ENCODE assay signal across 9 mouse cellular contexts in the genomic region with DNA sequence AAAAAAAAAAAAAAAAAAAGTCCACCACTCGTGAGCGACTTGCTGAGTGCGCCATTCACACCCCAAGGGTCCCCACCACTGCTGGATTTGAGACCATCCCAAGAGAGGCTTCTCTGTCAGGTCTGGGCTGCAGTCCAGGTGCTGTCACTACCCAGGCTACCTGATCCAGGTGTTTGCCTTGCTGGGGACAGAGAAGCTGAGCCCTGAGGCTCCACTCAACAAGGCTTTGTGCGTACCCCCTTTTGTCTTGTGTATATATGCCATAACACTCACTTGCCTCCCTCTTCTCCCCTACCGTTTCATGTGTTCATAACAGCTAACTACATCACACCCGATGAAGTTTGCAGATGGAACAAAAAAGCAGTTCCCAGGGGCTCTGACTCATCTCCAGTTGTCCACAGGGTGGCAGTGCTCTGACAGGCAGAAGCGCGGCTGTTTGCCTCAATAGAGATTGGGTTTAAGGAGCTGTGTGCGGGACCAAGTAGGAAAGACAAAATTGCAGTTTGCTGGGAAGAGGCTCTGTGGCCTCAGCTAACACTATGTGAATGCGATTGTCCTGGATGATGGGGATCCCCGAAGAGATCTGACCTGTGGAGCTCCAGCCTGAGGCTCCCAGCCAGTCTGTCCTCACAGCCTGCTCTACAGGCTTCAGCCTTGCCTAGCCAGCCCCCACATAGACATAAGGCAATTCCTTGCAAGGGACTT. TPM values are rescaled to one million over a fixed set of nuclear protein-coding genes. Genes with fewer than 3 reads are reported as not detected.
A peak's percentile ranks its signal among the peaks of the same experiment; 100 is the strongest.
DNase-seq lines count a peak whose midpoint lies in the region; ATAC-seq and TF ChIP-seq lines count a peak whose summit lies in the region.
"Had no signal": no experiment of that assay in that cellular context is flagged by ENCODE, and none has a peak within 500 bp of the region (broad histone marks: within the 10 kb centered on the region; RNA-seq: fewer than 3 reads in every experiment).

No protein-coding gene starts in this region.

- H3K4me1 ChIP-seq in spleen, adult 2 months (ENCODE audit: control insufficient read depth, insufficient read depth, insufficient read length), result no peaks in the 10 kb centered on the region
- H3K4me1 ChIP-seq in limb, embryonic 11.5 days (ENCODE audit: control insufficient read depth, insufficient read depth, low read length), result no peaks in the 10 kb centered on the region
- no peaks in the 10 kb centered on the region for H3K4me1 ChIP-seq in midbrain, embryonic 14.5 days (ENCODE audit: control insufficient read depth, insufficient read depth, low read length)

- no peak overlapping the region for H3K27ac ChIP-seq in spleen, adult 2 months (ENCODE audit: insufficient read depth, low read length)
- H3K27ac ChIP-seq in limb, embryonic 11.5 days (replicated peaks; ENCODE audit: low read depth, low read length), result no peak overlapping the region
- no peak overlapping the region for H3K27ac ChIP-seq in midbrain, embryonic 14.5 days (replicated peaks; ENCODE audit: low read depth, low read length)
- H3K27ac ChIP-seq: macrophage had no signal

- H3K27me3 ChIP-seq in spleen, adult 2 months (ENCODE audit: control insufficient read depth, insufficient read depth, low read length), result no peaks in the 10 kb centered on the region
- H3K27me3 ChIP-seq in limb, embryonic 11.5 days (ENCODE audit: control insufficient read depth, insufficient read depth, low read length), result no peaks in the 10 kb centered on the region
- H3K27me3 ChIP-seq in midbrain, embryonic 14.5 days (ENCODE audit: control insufficient read depth, insufficient read depth, low read length), result no peaks in the 10 kb centered on the region; the same call in 1 of the 2 replicates

- ATAC-seq in limb, embryonic 11.5 days (ENCODE audit: insufficient number of reproducible peaks, low FRiP score, low TSS enrichment, low read depth), result no peak
- no peak; the same call in 1 of the 2 replicates for ATAC-seq in midbrain, embryonic 14.5 days (ENCODE audit: low FRiP score, low TSS enrichment)

- 0 out of 2 replicates have a peak overlapping the region, but pooled peaks have one; percentile 23 for H3K9ac ChIP-seq in limb, embryonic 11.5 days (ENCODE audit: low read length)
- no peak overlapping the region for H3K9ac ChIP-seq in midbrain, embryonic 14.5 days (replicated peaks; ENCODE audit: low read length)

- DNase-seq in spleen, adult 2 months (ENCODE audit: low read depth in 1 of 2, low spot score in 2 of 2), result peak in 1 of 2 experiments; percentile 38
- no peak for DNase-seq in spleen, adult 12 weeks (ENCODE audit: low spot score)
- peak; percentile 43 to 54 for DNase-seq in cerebellum, postnatal 4 days (ENCODE audit: low spot score in 2 of 2)
- peak; percentile 28 for DNase-seq in gastrocnemius, postnatal 25 days
- DNase-seq in kidney, adult 11 months, result peak; percentile 45
- peak; percentile 71 for DNase-seq in limb, embryonic 11.5 days (ENCODE audit: low spot score)
- peak; percentile 88 for DNase-seq in midbrain, embryonic 14.5 days
- peak; percentile 30 to 69 for DNase-seq in spleen, postnatal 4 days (ENCODE audit: low spot score in 2 of 2)

- TF ChIP-seq POLR2A in spleen, adult 2 months (IDR thresholded peaks at IDR 0.05; ENCODE audit: low read depth, low read length), result no peak

- H3K9me3 ChIP-seq in limb, embryonic 11.5 days (ENCODE audit: control insufficient read depth, low read length), result no peaks in the 10 kb centered on the region
- no peaks in the 10 kb centered on the region for H3K9me3 ChIP-seq in midbrain, embryonic 14.5 days (ENCODE audit: control insufficient read depth, low read length)

- H3K36me3 ChIP-seq in spleen, adult 2 months (ENCODE audit: control insufficient read depth, insufficient read depth, low read length), result no peaks in the 10 kb centered on the region
- peaks cover 2% of the 10 kb centered on the region; the same call in 1 of the 2 replicates for H3K36me3 ChIP-seq in limb, embryonic 11.5 days (ENCODE audit: control insufficient read depth, insufficient read depth, low read length)
- peaks cover 25% of the 10 kb centered on the region for H3K36me3 ChIP-seq in midbrain, embryonic 14.5 days (ENCODE audit: control insufficient read depth, insufficient read depth, low read length)

- no peak overlapping the region for H3K4me3 ChIP-seq in spleen, adult 2 months (ENCODE audit: extremely low read depth, insufficient read depth, insufficient read length)
- H3K4me3 ChIP-seq in limb, embryonic 11.5 days (ENCODE audit: low read depth, low read length), result no peak overlapping the region
- H3K4me3 ChIP-seq in midbrain, embryonic 14.5 days (replicated peaks; ENCODE audit: low read depth, low read length), result no peak overlapping the region

- WGBS in spleen, adult 2 months, result 19% methylated on average over 11 of the region's 11 CpGs
- WGBS in limb, embryonic 11.5 days, result 19% methylated on average over 11 of the region's 11 CpGs
- WGBS in midbrain, embryonic 14.5 days, result 19% methylated on average over 11 of the region's 11 CpGs

- TF ChIP-seq CTCF in spleen, adult 2 months (IDR thresholded peaks at IDR 0.05; ENCODE audit: extremely low read depth, insufficient read depth, insufficient read length, insufficient replicate concordance), result peak; percentile 69; the same call in 1 of the 2 replicates

- no peak overlapping the region for H3K4me2 ChIP-seq in limb, embryonic 11.5 days (ENCODE audit: low read depth, severe bottlenecking)
- H3K4me2 ChIP-seq in midbrain, embryonic 14.5 days (ENCODE audit: low read length), result no peak overlapping the region

RNA-seq across cellular contexts. Expression of a gene that starts 12.7 kb away (rescaled TPM):
- 28.6 and 33.8 TPM in 2 replicates for polyA plus RNA-seq in spleen, adult 2 months (2012; rRNA removed)
- 100 to 1,000 TPM; 145 to 167 TPM for total RNA-seq in gastrocnemius, postnatal 25 days (2021)
- 16.8 and 18.6 TPM in 2 replicates for polyA plus RNA-seq in limb, embryonic 11.5 days (2014; fragmentation: Nextera tagmentation; extraction: Ambion mirVana)
- 28.3 and 46.5 TPM in 2 replicates for polyA plus RNA-seq in midbrain, embryonic 14.5 days (2014; fragmentation: Nextera tagmentation; extraction: Ambion mirVana)

RNA-seq across cellular contexts. Expression of a gene that starts 53.9 kb away (rescaled TPM):
- polyA plus RNA-seq in spleen, adult 2 months (2012; rRNA removed), result not detected in 2 replicates
- total RNA-seq in gastrocnemius, postnatal 25 days (2021), result not detected
- not detected in 2 replicates for polyA plus RNA-seq in limb, embryonic 11.5 days (2014; fragmentation: Nextera tagmentation; extraction: Ambion mirVana)
- 0.18 and 0.26 TPM in 2 replicates for polyA plus RNA-seq in midbrain, embryonic 14.5 days (2014; fragmentation: Nextera tagmentation; extraction: Ambion mirVana)
- polyA plus RNA-seq: macrophage had no signal
